Mouse (Mus musculus): Measurements from ENCODE around the gene Gmeb1. TPM values are rescaled to one million over a fixed set of nuclear protein-coding genes. Genes with fewer than 3 reads are reported as not detected.

The Gmeb1 gene
- total and polyA plus RNA-seq, 3 experiments: 7.9 to 19.3 (median 9.0) TPM

GRCm38 (mm10) chr4:132214847-132215246, 46.6 kb downstream of the Gmeb1 start:
- dilution Hi-C loops (cut with MboI; ENCODE audit: extremely low pct_ligation_motif_present, extremely low pct_unique_long_range_greater_than_20kb, low sequenced_read_pairs) (no loop called here), in situ Hi-C loops (cut with MboI; ENCODE audit: low pct_ligation_motif_present, low pct_unique_long_range_greater_than_20kb, low sequenced_read_pairs) (loop anchor here (5.0 kb wide), 1 partner anchor 37 kb away; no protein-coding TSS in a partner anchor)
- no peak for TF ChIP-seq JUND (conservative IDR thresholded peaks at IDR 0.05; ENCODE audit: low read depth, low read length)
- TF ChIP-seq MAZ (IDR thresholded peaks at IDR 0.05; ENCODE audit: low read depth, low read length): no peak
- no peak for TF ChIP-seq CHD2 (IDR thresholded peaks at IDR 0.05; ENCODE audit: low read length)
- no peak for TF ChIP-seq MAFK (IDR thresholded peaks at IDR 0.05; ENCODE audit: insufficient replicate concordance, low read length)
- TF ChIP-seq PAX5 (IDR thresholded peaks at IDR 0.05; ENCODE audit: low read length): no peak
- no peak for TF ChIP-seq IRF4 (IDR thresholded peaks at IDR 0.05; ENCODE audit: low read depth, low read length)
- no peak for TF ChIP-seq GABPA (IDR thresholded peaks at IDR 0.05; ENCODE audit: insufficient replicate concordance, low read depth, low read length)
- no peak for TF ChIP-seq USF2 (conservative IDR thresholded peaks at IDR 0.05; ENCODE audit: low read depth, low read length)
- TF ChIP-seq MEF2A (IDR thresholded peaks at IDR 0.05; ENCODE audit: borderline replicate concordance, low read depth, low read length): no peak
- TF ChIP-seq BHLHE40 (IDR thresholded peaks at IDR 0.05; ENCODE audit: low read depth, low read length): no peak
- no peak for TF ChIP-seq SMC3 (IDR thresholded peaks at IDR 0.05; ENCODE audit: low read depth, low read length)
- no peak for TF ChIP-seq UBTF (IDR thresholded peaks at IDR 0.05; ENCODE audit: low read depth, low read length)
- TF ChIP-seq SIN3A (IDR thresholded peaks at IDR 0.05; ENCODE audit: low read length): no peak
- TF ChIP-seq TBP (conservative IDR thresholded peaks at IDR 0.05; ENCODE audit: low read depth, low read length): no peak
- no peak for TF ChIP-seq KAT2A (IDR thresholded peaks at IDR 0.05; ENCODE audit: insufficient replicate concordance, low read length)
- no peak for TF ChIP-seq ZC3H11A (IDR thresholded peaks at IDR 0.05; ENCODE audit: low read depth, low read length)
- TF ChIP-seq RAD21 (IDR thresholded peaks at IDR 0.05; ENCODE audit: low read depth, low read length): no peak
- TF ChIP-seq MXI1 (IDR thresholded peaks at IDR 0.05; ENCODE audit: low read depth, low read length): no peak
- H3K4me1 ChIP-seq (ENCODE audit: control insufficient read depth in 1 of 2, insufficient read depth in 2 of 2): peaks cover 6 to 27% of the 10 kb centered on the region in 2 experiments
- no peak overlapping the region for H3K4me2 ChIP-seq (ENCODE audit: insufficient read depth, low read depth, poor library complexity, severe bottlenecking)
- H3K9me3 ChIP-seq (replicated peaks; ENCODE audit: low read length): no peaks in the 10 kb centered on the region
- H3K27me3 ChIP-seq (replicated peaks): no peaks in the 10 kb centered on the region
- peak; percentile 40 for DNase-seq (ENCODE audit: extremely low read depth)
- no peak overlapping the region for H3K27ac ChIP-seq (ENCODE audit: insufficient read depth, low read depth)
- no peak overlapping the region; the same call in 1 of the 2 replicates for H3K9ac ChIP-seq (ENCODE audit: insufficient read depth, low read depth)
- H3K4me3 ChIP-seq (replicated peaks in 1 of 3; ENCODE audit: low read depth in 2 of 3, low read length in 2 of 3, poor library complexity in 1 of 3): no peak overlapping the region
- peaks cover 19% of the 10 kb centered on the region for H3K79me2 ChIP-seq (replicated peaks; ENCODE audit: control insufficient read depth, extremely low read depth, insufficient read depth, poor library complexity, severe bottlenecking)
- H3K36me3 ChIP-seq (replicated peaks in 1 of 2; ENCODE audit: control insufficient read depth in 1 of 2, insufficient read depth in 1 of 2, low read length in 1 of 2): peaks cover 2 to 9% of the 10 kb centered on the region in 2 experiments

GRCm38 (mm10) chr4:132211953-132212734, 49.3 kb downstream of the Gmeb1 start, which contains the start of gene Ythdf2:
TSS of gene Ythdf2 (minus strand) at chr4:132212303.
- Histone ChIP-seq H3K79me2 (replicated peaks; ENCODE audit: control insufficient read depth, extremely low read depth, insufficient read depth, poor library complexity, severe bottlenecking) (peaks cover 42% of the 10 kb centered on the region), H3K27ac (ENCODE audit: insufficient read depth, low read depth) (peak within 1 kb of the TSS; percentile 56), H3K36me3 (replicated peaks in 1 of 2; ENCODE audit: control insufficient read depth in 1 of 2, insufficient read depth in 1 of 2, low read length in 1 of 2) (peaks cover 10 to 32% of the 10 kb centered on the region in 2 experiments), H3K9me3 (replicated peaks; ENCODE audit: low read length) (no peaks in the 10 kb centered on the region), H3K4me2 (ENCODE audit: insufficient read depth, low read depth, poor library complexity, severe bottlenecking) (peak within 1 kb of the TSS; percentile 60), H3K9ac (ENCODE audit: insufficient read depth, low read depth) (peak within 1 kb of the TSS; percentile 97), H3K4me3 (replicated peaks in 1 of 3; ENCODE audit: low read depth in 2 of 3, low read length in 2 of 3, poor library complexity in 1 of 3) (peak within 1 kb of the TSS; percentile 72 to 94 (median 81)), H3K4me1 (ENCODE audit: control insufficient read depth in 1 of 2, insufficient read depth in 2 of 2) (peaks cover 8 to 44% of the 10 kb centered on the region in 2 experiments), H3K27me3 (replicated peaks) (no peaks in the 10 kb centered on the region)
- in situ Hi-C loops (cut with MboI; ENCODE audit: low pct_ligation_motif_present, low pct_unique_long_range_greater_than_20kb, low sequenced_read_pairs): no loop called here
- dilution Hi-C loops (cut with MboI; ENCODE audit: extremely low pct_ligation_motif_present, extremely low pct_unique_long_range_greater_than_20kb, low sequenced_read_pairs): no loop called here
- peak; percentile 93 for DNase-seq (ENCODE audit: extremely low read depth)
- TF ChIP-seq MAZ (IDR thresholded peaks at IDR 0.05; ENCODE audit: low read depth, low read length): peak; percentile 73
- TF ChIP-seq MAFK (IDR thresholded peaks at IDR 0.05; ENCODE audit: insufficient replicate concordance, low read length): no peak
- no peak for TF ChIP-seq RCOR1 (conservative IDR thresholded peaks at IDR 0.05; ENCODE audit: low read depth, low read length)
- peak; percentile 43; the same call in 1 of the 2 replicates for TF ChIP-seq NELFE (IDR thresholded peaks at IDR 0.05; ENCODE audit: low read depth, low read length)
- TF ChIP-seq TBP (conservative IDR thresholded peaks at IDR 0.05; ENCODE audit: low read depth, low read length): 0 out of 2 replicates have a peak, but pooled peaks have one; percentile 30
- no peak; the same call in 1 of the 2 replicates for TF ChIP-seq RAD21 (IDR thresholded peaks at IDR 0.05; ENCODE audit: low read depth, low read length)
- peak; percentile 31; the same call in 1 of the 2 replicates for TF ChIP-seq ZNF384 (IDR thresholded peaks at IDR 0.05; ENCODE audit: low read depth, low read length)
- TF ChIP-seq MEF2A (IDR thresholded peaks at IDR 0.05; ENCODE audit: borderline replicate concordance, low read depth, low read length): peak; percentile 78; the same call in 1 of the 2 replicates
- TF ChIP-seq GABPA (IDR thresholded peaks at IDR 0.05; ENCODE audit: insufficient replicate concordance, low read depth, low read length): peak; percentile 46; the same call in 1 of the 2 replicates
- TF ChIP-seq USF1 (IDR thresholded peaks at IDR 0.05; ENCODE audit: low read depth, low read length): no peak
- TF ChIP-seq IRF4 (IDR thresholded peaks at IDR 0.05; ENCODE audit: low read depth, low read length): peak; percentile 65; the same call in 1 of the 2 replicates
- TF ChIP-seq SIN3A (IDR thresholded peaks at IDR 0.05; ENCODE audit: low read length): peak; percentile 63
- TF ChIP-seq E2F4 (IDR thresholded peaks at IDR 0.05; ENCODE audit: insufficient replicate concordance, low read depth, low read length): 0 out of 2 replicates have a peak, but pooled peaks have one; percentile 73
- TF ChIP-seq PAX5 (IDR thresholded peaks at IDR 0.05; ENCODE audit: low read length): no peak
- peak; percentile 72; the same call in 1 of the 2 replicates for TF ChIP-seq MXI1 (IDR thresholded peaks at IDR 0.05; ENCODE audit: low read depth, low read length)
- no peak; the same call in 1 of the 2 replicates for TF ChIP-seq POLR2AphosphoS2 (IDR thresholded peaks at IDR 0.05; ENCODE audit: low read depth, low read length)
- TF ChIP-seq CTCF (conservative IDR thresholded peaks at IDR 0.05 in 1 of 2, IDR thresholded peaks at IDR 0.05 in 1 of 2; ENCODE audit: low read depth in 2 of 2, low read length in 2 of 2): peak in 1 of 2 experiments; percentile 82; a peak in 2 of 4 replicates
- peak; percentile 98 for TF ChIP-seq UBTF (IDR thresholded peaks at IDR 0.05; ENCODE audit: low read depth, low read length)
- no peak for TF ChIP-seq JUN (IDR thresholded peaks at IDR 0.05; ENCODE audit: insufficient read depth, low read depth, low read length)
- TF ChIP-seq JUND (conservative IDR thresholded peaks at IDR 0.05; ENCODE audit: low read depth, low read length): no peak
- peak; percentile 89 for TF ChIP-seq HCFC1 (IDR thresholded peaks at IDR 0.05; ENCODE audit: low read depth, low read length)

Data from CH12.LX (cell line).